Mouse (Mus musculus) heart, adult 2 months (tissue): ENCODE measurements at regions not wholly inside any gene's neighbourhood (a gene's known extent, or its start where the extent isn't known, plus 50 kb on each side); places are given as distances from the start of the nearest gene placed in this dataset.
"Not testable (repeated sequence)": the region's sequence is repeated elsewhere in the genome, so short reads cannot be mapped to it uniquely, and the experiment has no call there.

ENCODE experiments used
- CTCF ChIP-seq: fragments of 200-600 bp; IDR thresholded peaks from 2 replicates; pipeline ENCODE4 v1.8.1; 2022; ENCODE audit warnings: antibody characterized with exemption, mild to moderate bottlenecking, moderate library complexity
- EP300 ChIP-seq: fragments of 200-500 bp; IDR thresholded peaks from 2 replicates; pipeline ENCODE4 v1.6.1; 2011; ENCODE audit warnings: low read depth, low read length, control low read depth; ENCODE audit not compliant: insufficient read depth

DNA sequence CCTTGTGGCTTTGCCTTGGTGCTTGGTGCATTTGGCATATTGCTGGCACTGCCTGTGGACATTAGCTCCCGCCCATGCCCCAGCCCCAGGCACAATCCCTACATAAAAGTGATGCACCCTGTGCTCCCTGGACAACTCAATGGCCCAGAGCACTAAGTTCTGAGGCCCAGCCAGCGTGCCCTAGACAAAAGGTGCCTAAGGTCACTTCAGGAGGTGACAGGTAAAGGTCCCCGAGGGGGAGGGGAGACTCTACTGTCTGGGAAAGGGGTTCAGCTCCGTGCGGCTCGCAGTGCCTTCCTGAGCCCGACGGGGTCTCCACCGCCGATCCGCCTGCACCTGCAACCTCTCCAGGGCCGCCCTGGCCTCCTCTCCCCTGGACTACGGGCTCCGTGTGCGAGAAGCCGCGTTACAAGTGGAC, 216.9 kb downstream of the Samd9l start:
- TF ChIP-seq EP300, CTCF: not testable (repeated sequence)
